In genomic region chr5:8970694-8971093, GRCm38 (mm10) we compare ENCODE assay signal across 18 mouse cellular contexts.
"Had no signal": no experiment of that assay in that cellular context is flagged by ENCODE, and none has a peak within 500 bp of the region (broad histone marks: within the 10 kb centered on the region; RNA-seq: fewer than 3 reads in every experiment).

No protein-coding gene starts in this region.

- DNase-seq: kidney, postnatal 4 days; layer of hippocampus, adult 9-11 months; liver; lung, adult 18-20 months; lung, postnatal 10 days; lung, postnatal 36 days; midbrain, embryonic 14.5 days; thymus, adult 18-20 months; thymus, postnatal 14 days; thymus, postnatal 4 days had no signal

- H3K27me3 ChIP-seq: limb, embryonic 13.5 days; liver, embryonic 12.5 days; liver, embryonic 15.5 days; lung, embryonic 15.5 days had no signal

- H3K4me2 ChIP-seq: limb, embryonic 13.5 days; liver, embryonic 12.5 days; liver, embryonic 15.5 days; lung, embryonic 15.5 days; midbrain, embryonic 11.5 days had no signal

- H3K9ac ChIP-seq: limb, embryonic 13.5 days; liver, embryonic 12.5 days; liver, embryonic 15.5 days; lung, embryonic 15.5 days had no signal

- ATAC-seq: intestine, postnatal 0 days; liver, embryonic 12.5 days had no signal

- H3K27ac ChIP-seq: kidney, postnatal 0 days; limb, embryonic 10.5 days; limb, embryonic 13.5 days; liver, embryonic 12.5 days; liver, embryonic 15.5 days; lung, embryonic 15.5 days had no signal

- H3K9me3 ChIP-seq: limb, embryonic 10.5 days; limb, embryonic 13.5 days; liver, embryonic 12.5 days; liver, embryonic 15.5 days; lung, embryonic 15.5 days had no signal

- H3K4me3 ChIP-seq: limb, embryonic 10.5 days; limb, embryonic 13.5 days; liver, embryonic 12.5 days; liver, embryonic 15.5 days; lung, embryonic 15.5 days had no signal

- H3K4me1 ChIP-seq: limb, embryonic 10.5 days; limb, embryonic 13.5 days; liver, embryonic 12.5 days; liver, embryonic 15.5 days; lung, embryonic 15.5 days had no signal
